Mouse (Mus musculus) kidney, adult 2 months (tissue): ENCODE measurements around the gene Hcn2. TPM values are rescaled to one million over a fixed set of nuclear protein-coding genes. Genes with fewer than 3 reads are reported as not detected.
A peak's percentile ranks its signal among the peaks of the same experiment; 100 is the strongest.

Source experiments
- DNase-seq: peaks from one replicate; pipeline ENCODE4 v3.0.0; 2021
- H3K27ac ChIP-seq: fragments of 200-500 bp; 2 replicates; pipeline ENCODE4 v1.5.1; 2012; ENCODE audit warnings: low read depth, low read length, control low read depth, inconsistent platforms; ENCODE audit not compliant: insufficient read depth
- H3K27me3 ChIP-seq: fragments of 200-500 bp; replicated peaks from 2 replicates; pipeline ENCODE4 v1.6.1; 2012; ENCODE audit warnings: mild to moderate bottlenecking, moderate library complexity, low read length, inconsistent platforms; ENCODE audit not compliant: control insufficient read depth, insufficient read depth
- H3K36me3 ChIP-seq: fragments of 200-500 bp; 2 replicates; pipeline ENCODE4 v1.6.1; 2012; ENCODE audit warnings: mild to moderate bottlenecking, moderate library complexity, low read length, inconsistent platforms; ENCODE audit not compliant: control insufficient read depth, insufficient read depth
- H3K4me1 ChIP-seq: fragments of 200-500 bp; 2 replicates; pipeline ENCODE4 v1.6.1; 2011; ENCODE audit warnings: low read length; ENCODE audit not compliant: control insufficient read depth, insufficient read depth
- H3K4me3 ChIP-seq: fragments of 200-500 bp; 2 replicates; pipeline ENCODE4 v1.5.1; 2011; ENCODE audit warnings: mild to moderate bottlenecking, low read depth, low read length, control low read depth; ENCODE audit not compliant: insufficient read depth
- CTCF ChIP-seq: fragments of 200-500 bp; conservative IDR thresholded peaks from 2 replicates; pipeline ENCODE4 v1.5.1; 2011; ENCODE audit warnings: low read depth, mild to moderate bottlenecking, control low read depth, low read length, moderate library complexity, mixed read lengths; ENCODE audit not compliant: insufficient read depth, insufficient read length
- POLR2A ChIP-seq: fragments of 200-500 bp; IDR thresholded peaks from one replicate; pipeline ENCODE4 v1.6.1; 2011; ENCODE audit warnings: low read depth, low read length, control low read depth
- whole genome bisulfite sequencing: fragments of 180-500 bp; shearing (Covaris S2); methylation state at CpG from one replicate; pipeline ENCODE4 v1.1.7; 2018; 5-methylcytosine and 5-hydroxymethylcytosine counted together
- polyA plus RNA-seq: library from polyadenylated mRNA; depleted of rRNA; stranded (reverse); fragments of >200 nt; gene quantifications from 2 replicates; pipeline ENCODE4 v1.2.3, GENCODE M21; 2012

Gene Hcn2
- polyA plus RNA-seq, 1 experiment: 1.5 TPM

DNA sequence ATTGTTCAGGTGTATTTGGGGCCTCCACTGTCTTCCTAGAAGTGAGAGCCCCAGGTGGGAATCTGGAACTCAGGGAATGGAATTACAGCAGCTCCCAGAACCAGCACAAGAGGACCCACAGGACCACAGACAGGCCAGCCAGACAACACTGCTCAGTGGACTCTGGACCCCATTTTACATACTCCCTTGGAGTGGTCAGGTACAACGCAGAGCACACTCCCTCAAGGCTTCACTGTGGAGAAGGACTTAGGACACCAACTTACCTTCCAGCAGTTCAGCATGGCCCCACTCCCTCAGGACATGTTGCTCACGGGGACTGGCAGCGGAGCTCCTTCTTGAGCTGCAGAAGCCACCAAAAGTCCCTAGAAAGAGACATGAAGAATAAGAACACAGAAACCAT lies 29.0 kb downstream of the Hcn2 start:
- DNase-seq: peak; percentile 53
- Histone ChIP-seq H3K4me1 (peaks cover 10% of the 10 kb centered on the region; the same call in 1 of the 2 replicates), H3K27ac (no peak overlapping the region), H3K27me3 (no peaks in the 10 kb centered on the region), H3K36me3 (peaks cover 2% of the 10 kb centered on the region; the same call in 1 of the 2 replicates), H3K4me3 (peak overlapping the region; percentile 15; the same call in 1 of the 2 replicates)
- TF ChIP-seq CTCF (no peak), POLR2A (no peak)
- WGBS: 55% methylated on average over 3 of the region's 3 CpGs

- DNase-seq: peak; percentile 99
- TF ChIP-seq POLR2A: no peak
- peak; percentile 44; the same call in 1 of the 2 replicates for TF ChIP-seq CTCF
- H3K4me3 ChIP-seq: peak within 1 kb of the TSS; percentile 68
- peaks cover 10% of the 10 kb centered on the region; the same call in 1 of the 2 replicates for H3K4me1 ChIP-seq
- WGBS: 2% methylated on average over 38 of the region's 38 CpGs
- H3K27me3 ChIP-seq: no peaks in the 10 kb centered on the region
- peaks cover 2% of the 10 kb centered on the region; the same call in 1 of the 2 replicates for H3K36me3 ChIP-seq
- peak within 1 kb of the TSS; percentile 50 for H3K27ac ChIP-seq
Observed at GRCm38 (mm10) chr10:79745898-79746773, 29.7 kb downstream of the Hcn2 start, which contains the start of gene Polrmt. Gene Polrmt, minus strand, starts transcription at chr10:79746581.

- TF ChIP-seq POLR2A (no peak), CTCF (no peak)
- no peaks in the 10 kb centered on the region for H3K27me3 ChIP-seq
- H3K27ac ChIP-seq: no peak overlapping the region
- H3K4me1 ChIP-seq: peaks cover 10% of the 10 kb centered on the region; the same call in 1 of the 2 replicates
- no peak for DNase-seq
- H3K4me3 ChIP-seq: no peak overlapping the region
- 24% methylated on average over 6 of the region's 6 CpGs for WGBS
- no peaks in the 10 kb centered on the region; the same call in 1 of the 2 replicates for H3K36me3 ChIP-seq
Observed at GRCm38 (mm10) chr10:79746774-79747151, 30.3 kb downstream of the Hcn2 start.

GRCm38 (mm10) chr10:79748496-79748895 lies 32.1 kb downstream of the Hcn2 start:
- no peak for TF ChIP-seq CTCF
- TF ChIP-seq POLR2A: no peak
- Histone ChIP-seq H3K4me1 (peaks cover 10% of the 10 kb centered on the region; the same call in 1 of the 2 replicates), H3K4me3 (no peak overlapping the region), H3K27me3 (no peaks in the 10 kb centered on the region), H3K36me3 (no peaks in the 10 kb centered on the region), H3K27ac (no peak overlapping the region)
- no peak for DNase-seq
- 76% methylated on average over 6 of the region's 6 CpGs for WGBS

DNA sequence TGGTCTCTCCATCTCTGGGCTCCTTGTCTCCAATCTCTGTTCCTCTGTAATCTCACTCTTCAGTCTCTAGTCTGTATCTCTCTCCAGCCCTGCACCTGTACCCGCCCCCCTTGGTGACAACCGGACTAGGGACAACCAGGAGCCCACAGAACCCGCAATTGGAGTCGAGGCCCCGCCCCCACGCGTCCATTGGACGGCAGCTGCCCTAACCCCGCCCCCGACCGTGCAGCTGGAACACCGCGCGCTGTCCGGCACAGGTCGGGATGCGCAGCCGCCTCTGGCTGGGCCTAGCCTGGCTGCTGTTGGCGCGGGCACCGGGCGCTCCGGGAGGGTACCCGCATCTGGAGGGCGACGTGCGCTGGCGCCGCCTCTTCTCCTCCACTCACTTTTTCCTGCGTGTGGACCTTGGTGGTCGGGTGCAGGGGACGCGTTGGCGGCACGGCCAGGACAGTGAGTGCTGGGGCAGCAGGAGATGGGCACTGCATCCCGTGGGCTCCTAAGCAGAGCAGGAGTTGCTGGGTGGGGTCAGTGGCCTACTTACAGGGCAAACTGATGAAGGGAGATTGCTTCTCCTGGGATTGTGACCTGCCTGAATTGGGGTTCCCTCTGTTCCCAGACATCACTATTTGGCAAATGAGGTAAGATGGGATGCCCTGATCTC lies 38.6 kb downstream of the Hcn2 start, which contains the start of gene Fgf22:
Fgf22 (plus strand) TSS at position 221 of the 661 bp plus-strand sequence.
- TF ChIP-seq CTCF (no peak), POLR2A (no peak)
- Histone ChIP-seq H3K36me3 (no peaks in the 10 kb centered on the region), H3K4me3 (peak within 1 kb of the TSS; percentile 18; the same call in 1 of the 2 replicates), H3K27ac (no peak within 1 kb of the TSS), H3K4me1 (no peaks in the 10 kb centered on the region), H3K27me3 (no peaks in the 10 kb centered on the region)
- peak; percentile 88 for DNase-seq
- WGBS: 4% methylated on average over 36 of the region's 36 CpGs

- H3K4me3 ChIP-seq: no peak overlapping the region
- WGBS: 95% methylated on average over 3 of the region's 3 CpGs
- no peak for DNase-seq
Observed at GRCm38 (mm10) chr10:79755854-79756253, 39.4 kb downstream of the Hcn2 start.

More at GRCm38 (mm10) chr10:79755854-79756253, 39.4 kb downstream of the Hcn2 start:
- Histone ChIP-seq H3K27me3 (no peaks in the 10 kb centered on the region), H3K27ac (no peak overlapping the region), H3K36me3 (peaks cover 2% of the 10 kb centered on the region), H3K4me1 (no peaks in the 10 kb centered on the region)
- TF ChIP-seq POLR2A (no peak), CTCF (no peak)
